Mouse (Mus musculus) spleen, adult 2 months (tissue): ENCODE measurements at regions not wholly inside any gene's neighbourhood (a gene's known extent, or its start where the extent isn't known, plus 50 kb on each side); places are given as distances from the start of the nearest gene placed in this dataset.

Experiments
- CTCF ChIP-seq: fragments of 200-500 bp; IDR thresholded peaks from 2 replicates; pipeline ENCODE4 v1.5.1; 2011; ENCODE audit warnings: mild to moderate bottlenecking, inconsistent platforms; ENCODE audit not compliant: insufficient read depth, insufficient read length, insufficient replicate concordance; ENCODE audit errors: extremely low read depth
- POLR2A ChIP-seq: fragments of 200-500 bp; IDR thresholded peaks from 2 replicates; pipeline ENCODE4 v1.6.1; 2011; ENCODE audit warnings: low read depth, low read length, inconsistent platforms

DNA sequence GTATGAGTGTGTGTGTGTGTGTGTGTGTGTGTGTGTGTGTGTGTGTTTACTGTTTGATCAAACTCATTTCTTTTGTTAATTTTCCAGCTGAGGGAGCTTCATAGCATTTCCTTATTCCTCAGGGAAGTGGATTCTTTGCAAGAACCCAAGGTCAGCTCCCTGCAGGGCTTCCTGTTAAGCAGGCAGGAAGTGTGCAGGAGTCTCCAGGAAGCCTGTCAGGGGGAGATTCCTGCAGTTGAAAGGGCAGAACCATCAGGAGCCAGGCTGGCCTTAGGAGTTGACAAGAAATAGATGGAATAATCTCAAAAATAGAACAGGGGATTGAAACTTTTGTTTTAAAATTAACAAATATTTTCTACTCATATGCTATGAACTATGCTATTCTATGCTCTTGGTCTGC is 98.8 kb upstream of the Pabpc6 start:
- no peak for TF ChIP-seq CTCF
- no peak for TF ChIP-seq POLR2A
